Comparison of ENCODE assay signal across 23 mouse cellular contexts in genomic region chr15:77144960-77145359, GRCm38 (mm10).
A peak's percentile ranks its signal among the peaks of the same experiment; 100 is the strongest.
DNase-seq lines count a peak whose midpoint lies in the region; ATAC-seq and TF ChIP-seq lines count a peak whose summit lies in the region.
"Had no signal": no experiment of that assay in that cellular context is flagged by ENCODE, and none has a peak within 500 bp of the region (broad histone marks: within the 10 kb centered on the region; RNA-seq: fewer than 3 reads in every experiment).

No protein-coding gene starts in this region.

- H3K9me3 ChIP-seq in heart, embryonic 11.5 days (replicated peaks; ENCODE audit: control insufficient read depth, low read length), result no peaks in the 10 kb centered on the region
- no peaks in the 10 kb centered on the region for H3K9me3 ChIP-seq in heart, embryonic 14.5 days (ENCODE audit: control insufficient read depth, low read length)
- H3K9me3 ChIP-seq: embryonic facial prominence, embryonic 10.5 days; embryonic facial prominence, embryonic 12.5 days; forebrain, embryonic 13.5 days; G1E had no signal

- intact Hi-C loops in gastrocnemius, adult 2 months (cut with DNase I), result no loop called here
- intact Hi-C loops in heart, adult 2 months (cut with DNase I), result no loop called here

- H3K27me3 ChIP-seq in heart, adult 2 months (ENCODE audit: control insufficient read depth, insufficient read depth, low read length), result no peaks in the 10 kb centered on the region
- H3K27me3 ChIP-seq in heart, embryonic 11.5 days (ENCODE audit: control insufficient read depth, insufficient read depth, low read length), result no peaks in the 10 kb centered on the region
- no peaks in the 10 kb centered on the region for H3K27me3 ChIP-seq in heart, embryonic 14.5 days (ENCODE audit: control insufficient read depth, insufficient read depth, low read length)
- H3K27me3 ChIP-seq in myocyte (ENCODE audit: control insufficient read depth, insufficient read depth, insufficient read length), result no peaks in the 10 kb centered on the region
- H3K27me3 ChIP-seq: embryonic facial prominence, embryonic 12.5 days; forebrain, embryonic 13.5 days; Patski had no signal

- no peak for ATAC-seq in heart, embryonic 11.5 days (replicated peaks; ENCODE audit: insufficient number of reproducible peaks, low FRiP score, low TSS enrichment)
- no peak for ATAC-seq in heart, embryonic 14.5 days (ENCODE audit: insufficient number of reproducible peaks, insufficient read depth, low FRiP score, low read depth)
- ATAC-seq: activated CD4-positive, CD25-positive, alpha-beta regulatory T cell, adult 4 months; CD4-positive, CD25-positive, alpha-beta regulatory T cell, adult 4 months; forebrain, embryonic 13.5 days; Patski had no signal

- H3K79me2 ChIP-seq in heart, adult 2 months (replicated peaks; ENCODE audit: control insufficient read depth, insufficient read depth, low read length), result peaks cover 15% of the 10 kb centered on the region
- H3K79me2 ChIP-seq in myocyte (ENCODE audit: control insufficient read depth, insufficient read depth), result peaks cover 100% of the 10 kb centered on the region

- H3ac ChIP-seq in myocyte (ENCODE audit: control insufficient read depth, insufficient read length), result no peak overlapping the region

- peaks cover 18% of the 10 kb centered on the region for H3K4me1 ChIP-seq in heart, adult 2 months (ENCODE audit: control insufficient read depth, insufficient read depth, low read length)
- H3K4me1 ChIP-seq in heart, embryonic 11.5 days (ENCODE audit: control insufficient read depth, insufficient read depth, low read length), result peaks cover 47% of the 10 kb centered on the region
- H3K4me1 ChIP-seq in heart, embryonic 14.5 days (ENCODE audit: control insufficient read depth in 2 of 2, insufficient read depth in 2 of 2, low read length in 2 of 2), result peaks cover 21 to 59% of the 10 kb centered on the region in 2 experiments

- peak overlapping the region; percentile 41 for H3K27ac ChIP-seq in gastrocnemius, adult 2 months
- 0 out of 2 replicates have a peak overlapping the region, but pooled peaks have one; percentile 22 for H3K27ac ChIP-seq in heart, adult 2 months
- H3K27ac ChIP-seq in heart, embryonic 11.5 days (ENCODE audit: low read depth, low read length), result no peak overlapping the region
- H3K27ac ChIP-seq in heart, embryonic 14.5 days (replicated peaks in 1 of 2; ENCODE audit: control insufficient read depth in 1 of 2, insufficient read depth in 1 of 2, low read depth in 2 of 2, low read length in 2 of 2), result 0 out of 4 replicates have a peak overlapping the region, but pooled peaks have one; percentile 19 to 28
- H3K27ac ChIP-seq: embryonic facial prominence, embryonic 10.5 days; embryonic facial prominence, embryonic 12.5 days; forebrain, embryonic 13.5 days had no signal

- TF ChIP-seq POLR2A in heart, adult 2 months (IDR thresholded peaks at IDR 0.05; ENCODE audit: insufficient read depth, low read depth, low read length), result no peak
- no peak for TF ChIP-seq POLR2A in myocyte (IDR thresholded peaks at IDR 0.05; ENCODE audit: insufficient read length, low read depth)

- TF ChIP-seq CTCF in gastrocnemius, adult 2 months (IDR thresholded peaks at IDR 0.05), result no peak
- no peak for TF ChIP-seq CTCF in heart, adult 2 months (IDR thresholded peaks at IDR 0.05)

- no peak for DNase-seq in gastrocnemius, adult 2 months
- no peak for DNase-seq in gastrocnemius, adult 8-10 months (ENCODE audit: low spot score in 2 of 2)
- DNase-seq in heart, adult 2 months, result no peak
- no peak for DNase-seq in heart, adult 9 months (ENCODE audit: low spot score in 2 of 2)
- DNase-seq: adrenal gland, adult 8-10 months; adrenal gland, postnatal 14 days; adrenal gland, postnatal 36 days; B cell, adult 2 months; cerebellum, adult 11-12 months; cerebellum, adult 2 months; cerebellum, adult 9-10 months; cerebellum, postnatal 10 days; cerebellum, postnatal 25 days had no signal

- 49% methylated on average over 1 of the region's 1 CpGs for WGBS in heart, adult 2 months
- 57% methylated on average over 1 of the region's 1 CpGs for WGBS in heart, embryonic 11.5 days (ENCODE audit: insufficient replicate concordance)
- WGBS in heart, embryonic 14.5 days, result 42% methylated on average over 1 of the region's 1 CpGs

- TF ChIP-seq EP300 in heart, adult 2 months (IDR thresholded peaks at IDR 0.05; ENCODE audit: insufficient read depth, low read depth, low read length), result 0 out of 2 replicates have a peak, but pooled peaks have one; percentile 16

- H3K4me2 ChIP-seq in heart, embryonic 11.5 days, result no peak overlapping the region
- H3K4me2 ChIP-seq in heart, embryonic 14.5 days (ENCODE audit: low read length), result no peak overlapping the region
- H3K4me2 ChIP-seq in myocyte (ENCODE audit: low read depth), result no peak overlapping the region
- H3K4me2 ChIP-seq: embryonic facial prominence, embryonic 12.5 days; forebrain, embryonic 13.5 days had no signal

- H3K36me3 ChIP-seq in heart, adult 2 months (ENCODE audit: control insufficient read depth, insufficient read depth, low read length), result peaks cover 8% of the 10 kb centered on the region
- 0 out of 2 replicates have a peak, but pooled peaks cover 2% of the 10 kb centered on the region for H3K36me3 ChIP-seq in heart, embryonic 11.5 days (ENCODE audit: control insufficient read depth, insufficient read depth, low read length)
- H3K36me3 ChIP-seq in heart, embryonic 14.5 days (ENCODE audit: control insufficient read depth, insufficient read depth, low read length), result peaks cover 26% of the 10 kb centered on the region
- peaks cover 78% of the 10 kb centered on the region for H3K36me3 ChIP-seq in myocyte (ENCODE audit: control insufficient read depth, insufficient read depth)
- H3K36me3 ChIP-seq: embryonic facial prominence, embryonic 12.5 days; G1E had no signal

- no peak overlapping the region for H3K9ac ChIP-seq in heart, adult 2 months (ENCODE audit: low read depth, low read length)
- H3K9ac ChIP-seq in heart, embryonic 11.5 days (ENCODE audit: low read depth, low read length), result no peak overlapping the region
- H3K9ac ChIP-seq in heart, embryonic 14.5 days (ENCODE audit: low read length), result no peak overlapping the region
- H3K9ac ChIP-seq: embryonic facial prominence, embryonic 12.5 days; forebrain, embryonic 13.5 days had no signal

- H3K4me3 ChIP-seq in gastrocnemius, adult 2 months, result no peak overlapping the region
- no peak overlapping the region for H3K4me3 ChIP-seq in heart, adult 2 months
- H3K4me3 ChIP-seq in heart, embryonic 11.5 days (ENCODE audit: low read depth, low read length), result no peak overlapping the region
- H3K4me3 ChIP-seq in heart, embryonic 14.5 days (ENCODE audit: control insufficient read depth in 1 of 2, insufficient read depth in 1 of 2, low read depth in 1 of 2, low read length in 2 of 2), result no peak overlapping the region
- no peak overlapping the region for H3K4me3 ChIP-seq in myocyte
- H3K4me3 ChIP-seq: embryonic facial prominence, embryonic 10.5 days; embryonic facial prominence, embryonic 12.5 days; forebrain, embryonic 13.5 days had no signal

TF ChIP-seq in myocyte, 11 proteins besides CTCF, POLR2A, EP300 and RAD21:
- TF ChIP-seq POLR2AphosphoS2 (IDR thresholded peaks at IDR 0.05; ENCODE audit: insufficient read length, low read depth), result peak; percentile 35
- no peak for TF ChIP-seq MAX (IDR thresholded peaks at IDR 0.05; ENCODE audit: low read depth)
